Mouse (Mus musculus) heart, postnatal 25 days (tissue): ENCODE results near the gene Myo3b. TPM values are rescaled to one million over a fixed set of nuclear protein-coding genes. Genes with fewer than 3 reads are reported as not detected.

Experiments
- DNase-seq: peaks from one replicate; pipeline ENCODE4 v3.0.0; 2022; ENCODE audit warnings: low spot score
- intact Hi-C: fragments of 180-260 bp; cut with DNase I; formaldehyde crosslinking; loops from one replicate; pipeline ENCODE4 v1.15.1; 2025
- total RNA-seq, 2 experiments: library from RNA; stranded (reverse); gene quantifications; 2 replicates each; pipeline ENCODE4 v1.2.3; 2021

Myo3b gene
- total RNA-seq, 2 experiments from 2014 or later: not detected

DNA sequence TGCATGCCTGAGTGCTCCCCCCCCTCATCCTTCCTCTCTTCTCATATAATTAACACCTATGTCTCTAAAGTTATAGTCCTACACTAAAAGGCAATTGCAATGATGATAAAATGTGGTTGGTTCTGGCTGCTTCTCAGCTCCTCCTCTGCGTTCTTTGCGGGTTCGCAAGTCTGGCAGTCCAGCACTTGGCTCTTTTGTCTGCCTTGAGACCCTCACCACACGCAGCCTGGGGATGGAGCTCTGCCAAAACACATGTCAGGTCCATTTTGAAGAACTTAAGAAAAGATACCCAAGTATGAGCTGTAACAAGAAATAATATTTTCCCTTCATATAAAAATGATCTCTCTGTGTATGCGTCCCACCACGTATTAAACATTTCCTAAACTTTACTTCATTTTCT is 297.6 kb downstream of the Myo3b start:
- no peak for DNase-seq
- intact Hi-C loops: no loop called here

DNA sequence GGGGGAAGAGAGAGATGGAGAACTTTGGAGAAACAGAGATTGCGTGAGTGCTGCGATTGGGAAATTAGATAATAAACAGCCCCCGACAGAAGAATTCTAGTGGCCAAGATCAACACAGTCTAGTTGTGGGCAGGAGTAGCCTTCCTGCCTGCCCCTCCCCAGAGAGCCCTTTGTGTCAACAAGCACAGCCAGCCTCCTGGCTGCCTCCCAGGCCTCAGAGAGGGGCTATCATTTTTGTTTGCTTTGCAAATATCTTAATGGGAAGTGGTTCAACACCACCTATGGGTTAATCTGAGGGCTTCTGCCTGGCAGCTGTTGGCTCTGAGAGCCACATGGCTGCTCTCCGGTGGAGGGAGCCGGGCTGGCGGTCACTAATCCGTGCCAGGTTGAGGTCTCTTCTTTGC is 298.3 kb downstream of the Myo3b start:
- intact Hi-C loops: no loop called here
- peak; percentile 6 for DNase-seq

GRCm38 (mm10) chr2:70337869-70338268 is 298.9 kb downstream of the Myo3b start:
- no peak for DNase-seq
- intact Hi-C loops: no loop called here

DNA sequence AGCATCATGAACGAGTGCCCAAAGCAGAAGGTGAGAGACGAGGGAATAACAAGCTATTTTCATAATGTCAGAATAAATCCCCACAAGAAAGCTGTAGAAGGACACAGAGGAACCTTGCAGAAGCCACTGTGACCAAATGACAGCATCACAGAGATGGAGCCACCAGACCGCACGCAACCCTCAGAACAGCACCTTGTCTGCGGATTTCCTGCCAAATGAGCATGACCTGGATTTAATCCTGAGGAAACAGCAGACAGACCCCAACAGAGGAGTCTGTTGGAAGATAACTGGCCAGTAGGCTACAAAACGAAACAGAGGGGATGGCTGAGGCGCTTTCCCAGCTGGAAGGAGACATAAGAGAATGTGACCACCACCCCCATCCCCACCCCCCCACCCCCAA is 300.1 kb downstream of the Myo3b start:
- no peak for DNase-seq
- intact Hi-C loops: no loop called here

DNA sequence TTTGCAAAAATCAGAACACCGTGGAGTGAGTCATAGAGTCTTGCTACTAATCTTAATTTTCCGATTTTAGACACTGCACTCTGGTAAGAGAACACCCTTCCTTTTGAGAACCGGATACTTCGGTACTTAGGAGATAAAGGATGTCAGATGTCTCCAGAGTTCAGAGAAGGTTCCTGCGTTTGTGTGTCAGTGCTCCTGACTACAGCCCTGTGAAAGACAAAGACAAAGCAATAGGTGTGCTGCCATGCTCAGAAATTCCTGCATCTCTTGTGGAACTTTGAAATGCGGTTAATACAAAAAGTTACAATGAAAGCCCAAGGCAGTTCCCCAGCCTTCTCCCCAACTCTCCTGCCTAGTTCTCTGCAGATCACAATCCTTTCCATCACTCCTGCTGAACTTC is 300.6 kb downstream of the Myo3b start:
- no peak for DNase-seq
- intact Hi-C loops: no loop called here

DNA sequence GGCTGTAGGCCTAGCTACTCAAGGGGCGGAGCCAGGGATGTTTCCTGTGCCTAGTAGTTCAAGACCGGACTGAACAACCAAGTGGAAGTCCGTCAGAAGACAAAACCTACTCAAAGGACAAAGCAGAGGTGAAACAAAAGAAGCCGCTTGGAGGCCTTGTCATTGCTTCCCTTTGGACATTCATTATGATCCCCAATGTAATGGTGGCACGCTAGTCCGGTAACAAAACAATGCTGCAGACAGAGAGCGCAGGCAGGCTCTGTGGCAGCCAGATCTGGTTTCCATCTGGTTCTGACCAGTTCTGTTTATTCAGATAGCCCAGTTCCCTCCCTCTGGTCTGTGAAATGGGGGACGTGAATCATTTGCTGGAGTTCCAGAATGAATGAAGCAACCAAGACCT is 301.3 kb downstream of the Myo3b start:
- DNase-seq: no peak
- intact Hi-C loops: no loop called here

- intact Hi-C loops: no loop called here
- DNase-seq: no peak
Observed at GRCm38 (mm10) chr2:70345126-70345525, 306.2 kb downstream of the Myo3b start.

GRCm38 (mm10) chr2:70347511-70347910 is 308.6 kb downstream of the Myo3b start:
- DNase-seq: no peak
- intact Hi-C loops: no loop called here

DNA sequence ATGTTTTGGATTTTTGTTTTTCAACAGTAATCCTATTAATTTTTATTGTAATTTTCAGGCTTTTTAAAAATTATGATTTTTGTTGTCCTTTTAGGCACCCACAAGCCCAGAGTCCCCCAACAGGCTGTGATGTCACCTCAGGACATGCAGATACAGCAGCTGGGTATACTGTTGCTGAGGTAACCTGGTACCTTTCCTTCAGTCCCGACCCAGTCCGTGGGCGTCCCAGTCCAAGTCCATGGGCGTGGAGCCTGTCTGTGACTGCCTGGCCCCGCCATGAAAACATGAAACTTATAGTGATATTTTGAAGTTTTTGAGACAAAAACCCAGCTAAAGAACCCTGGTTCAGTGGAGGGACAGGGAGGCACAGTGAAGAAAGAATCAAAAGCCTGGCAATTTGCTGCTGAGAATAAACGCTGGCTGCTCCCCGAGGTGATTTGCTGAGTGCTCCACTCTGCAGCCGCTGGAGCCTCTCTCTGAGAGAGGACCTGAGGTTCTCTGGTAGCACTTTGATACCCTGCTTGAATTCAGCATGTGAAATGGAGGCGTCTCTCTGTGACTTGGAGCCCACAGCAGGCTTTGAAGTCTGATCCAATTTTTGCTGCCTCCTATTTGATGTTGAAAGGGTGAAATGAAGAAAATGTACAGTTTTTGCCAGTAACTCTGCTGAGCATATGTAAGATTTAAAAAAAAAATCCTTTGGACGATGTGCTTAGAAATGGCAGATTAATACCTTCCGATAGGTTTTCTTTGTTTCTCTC is 310.0 kb downstream of the Myo3b start:
- no peak for DNase-seq
- intact Hi-C loops: no loop called here

DNA sequence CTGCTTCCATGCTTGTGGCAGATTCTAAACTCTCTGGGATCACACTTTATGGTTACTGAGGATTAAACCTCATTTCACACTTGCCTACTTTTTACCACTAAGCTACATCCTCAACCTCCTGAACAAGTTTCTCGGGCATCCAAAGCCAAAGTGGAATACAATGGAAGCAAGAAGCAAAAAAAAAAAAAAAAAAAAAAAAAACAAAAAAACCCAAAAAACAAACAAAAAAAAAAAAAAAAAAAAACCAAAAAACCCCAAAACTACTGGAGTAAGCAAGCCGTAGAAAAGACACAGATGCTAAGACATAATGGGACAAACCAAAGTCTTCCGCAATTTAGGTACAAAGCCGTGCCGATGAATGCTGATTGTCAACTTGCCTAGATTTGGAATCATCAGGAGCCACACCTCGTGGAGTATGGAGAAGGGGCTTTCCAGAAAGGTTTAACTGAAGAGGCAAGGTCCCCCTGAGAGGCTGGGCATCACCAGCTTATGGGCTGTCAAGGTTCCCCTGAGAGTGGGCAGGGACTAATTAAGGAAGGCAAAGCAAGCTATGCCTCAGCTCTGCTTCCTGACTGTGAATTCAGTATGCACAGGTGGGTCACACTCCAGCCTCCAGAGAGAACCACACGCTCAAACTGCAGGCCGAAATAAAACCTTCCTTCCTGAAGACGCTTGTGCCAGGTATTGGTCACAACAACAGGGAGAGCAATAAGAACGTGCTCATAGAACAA is 313.7 kb downstream of the Myo3b start:
- intact Hi-C loops: no loop called here
- no peak for DNase-seq

DNA sequence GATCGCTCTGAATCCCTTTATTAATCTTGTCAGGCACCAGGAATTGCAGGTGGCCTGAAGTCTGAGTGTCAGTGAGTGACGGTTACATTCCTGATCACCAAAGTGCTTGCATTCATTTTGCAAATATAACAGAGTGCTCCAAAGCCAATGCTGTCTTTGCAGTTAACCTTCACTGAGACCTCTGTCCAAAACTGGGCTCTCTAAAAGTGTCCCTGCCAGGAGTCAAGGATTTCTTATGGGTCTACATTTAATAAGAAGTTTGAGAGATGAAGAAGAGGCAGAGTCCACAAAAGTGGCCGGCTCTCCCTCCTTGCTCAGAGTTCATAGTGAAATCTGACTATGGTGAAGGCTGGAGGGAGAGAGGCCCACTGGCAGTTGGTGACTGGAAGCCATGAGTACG is 315.1 kb downstream of the Myo3b start:
- no peak for DNase-seq

DNA sequence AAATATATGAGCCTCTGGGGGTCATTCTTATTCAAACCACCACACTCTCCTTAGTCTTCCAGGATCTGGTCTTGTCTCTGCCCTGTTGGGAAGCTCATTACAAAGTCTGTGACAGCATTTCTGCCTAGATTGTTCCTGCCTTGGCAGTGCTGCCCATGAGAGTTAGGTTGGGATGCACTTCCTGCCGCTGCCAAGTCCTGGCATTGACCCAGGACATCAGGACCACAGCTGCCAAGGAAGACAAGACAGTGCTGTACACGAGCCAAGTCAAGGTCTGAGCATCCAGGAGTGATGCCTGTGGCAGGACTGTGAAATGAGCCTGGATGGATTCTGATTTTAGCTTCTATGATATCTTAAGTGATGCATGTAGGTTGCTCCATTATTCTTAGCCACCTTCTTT is 316.1 kb downstream of the Myo3b start:
- intact Hi-C loops: no loop called here
- DNase-seq: no peak

More for the DNA sequence above, 315.1 kb downstream of the Myo3b start:
- intact Hi-C loops: no loop called here

DNA sequence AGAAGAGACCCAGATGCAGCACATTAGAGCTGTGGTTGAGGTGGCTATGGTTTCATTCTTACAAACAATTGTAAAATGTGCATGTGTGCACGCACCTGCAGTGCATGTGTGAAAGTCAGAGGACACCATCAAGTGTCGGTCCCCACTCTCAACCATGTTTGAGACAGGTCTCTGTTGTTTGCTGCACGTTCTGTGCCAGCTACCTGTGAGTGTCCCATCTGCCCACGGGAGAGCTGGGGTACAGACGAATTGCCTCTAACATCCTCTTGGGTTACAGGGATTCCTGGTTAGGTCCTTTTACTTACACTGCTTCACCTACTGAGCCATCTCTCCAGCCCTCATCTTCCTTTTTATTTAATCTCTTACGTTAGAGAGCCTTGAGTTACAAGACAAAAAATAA is 330.5 kb downstream of the Myo3b start:
- DNase-seq: no peak
- intact Hi-C loops: no loop called here

GRCm38 (mm10) chr2:70379341-70379740 is 340.4 kb downstream of the Myo3b start:
- intact Hi-C loops: no loop called here
- DNase-seq: no peak

GRCm38 (mm10) chr2:70379939-70380338 is 341.0 kb downstream of the Myo3b start:
- no peak for DNase-seq
- intact Hi-C loops: no loop called here

- no peak for DNase-seq
Observed at GRCm38 (mm10) chr2:70388645-70389044, 349.7 kb downstream of the Myo3b start.

DNA sequence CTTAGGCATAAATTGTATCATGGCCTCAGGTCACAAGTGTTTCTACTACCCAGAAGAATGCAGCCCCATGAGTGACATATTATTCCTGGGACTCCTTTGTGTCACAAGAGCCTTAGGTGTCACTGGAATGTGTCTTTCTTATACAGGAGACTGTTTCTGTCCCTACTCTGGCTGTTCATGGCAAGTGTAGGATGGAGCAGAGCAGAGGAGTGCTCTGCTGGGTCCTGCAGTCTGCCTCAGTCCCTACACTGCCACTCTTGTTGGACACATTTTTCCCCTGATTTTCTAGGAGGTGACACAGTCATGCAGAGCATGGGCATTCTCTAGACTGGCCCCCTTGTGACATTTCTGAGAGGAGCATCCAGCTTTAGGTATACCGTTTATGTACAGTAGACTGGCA is 350.2 kb downstream of the Myo3b start:
- intact Hi-C loops: no loop called here
- no peak for DNase-seq

More at GRCm38 (mm10) chr2:70388645-70389044, 349.7 kb downstream of the Myo3b start:
- intact Hi-C loops: no loop called here

- no peak for DNase-seq
- intact Hi-C loops: no loop called here
Observed at GRCm38 (mm10) chr2:70397734-70398276, 358.9 kb downstream of the Myo3b start.

DNA sequence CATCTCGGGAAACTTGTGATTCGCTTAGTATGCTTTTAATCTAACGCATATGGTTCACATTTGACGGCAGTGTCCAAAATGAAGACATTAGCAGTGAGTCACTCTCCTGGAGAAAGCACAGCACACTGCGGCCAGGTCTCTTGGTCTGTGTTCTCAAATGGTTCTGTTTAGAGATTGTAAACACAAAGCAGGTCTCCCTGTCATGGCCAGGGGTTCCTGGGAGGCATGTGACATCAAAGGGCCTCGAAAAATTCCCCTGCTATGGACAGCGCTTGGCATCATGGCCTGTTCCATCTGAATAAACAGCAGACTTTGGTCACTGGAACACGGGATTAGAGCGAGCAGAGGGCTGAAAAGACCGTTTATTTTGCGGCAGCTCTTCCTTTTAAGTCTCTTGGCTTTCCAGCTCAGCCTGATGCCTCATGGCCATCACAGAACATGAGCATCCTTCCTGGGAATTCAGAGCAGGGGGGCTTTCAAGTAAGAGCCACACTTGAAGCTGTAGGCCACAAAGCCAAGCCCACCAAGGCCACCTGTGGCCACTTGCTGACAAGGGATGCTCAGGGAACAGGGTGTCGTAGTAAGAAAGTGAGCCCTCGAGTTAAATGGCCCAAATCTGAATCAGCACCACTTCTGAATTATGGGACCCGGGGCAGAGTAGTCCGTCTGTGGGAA is 360.7 kb downstream of the Myo3b start:
- intact Hi-C loops: no loop called here
- no peak for DNase-seq

- intact Hi-C loops: no loop called here
- no peak for DNase-seq
Observed at GRCm38 (mm10) chr2:70400321-70400720, 361.4 kb downstream of the Myo3b start.

- intact Hi-C loops: no loop called here
- no peak for DNase-seq
Observed at GRCm38 (mm10) chr2:70404301-70404700, 365.4 kb downstream of the Myo3b start.
